Mouse (Mus musculus) olfactory bulb, adult 2 months (tissue): ENCODE data around the gene Rgs12. TPM values are rescaled to one million over a fixed set of nuclear protein-coding genes. Genes with fewer than 3 reads are reported as not detected.

ENCODE experiments used
- H3K27ac ChIP-seq: fragments of 200-500 bp; 2 replicates; pipeline ENCODE4 v1.5.1; 2012; ENCODE audit warnings: low read depth, low read length; ENCODE audit not compliant: insufficient read depth
- H3K4me1 ChIP-seq: fragments of 200-500 bp; 2 replicates; pipeline ENCODE4 v1.6.1; 2012; ENCODE audit warnings: low read length; ENCODE audit not compliant: control insufficient read depth, insufficient read depth
- H3K4me3 ChIP-seq: fragments of 200-500 bp; 2 replicates; pipeline ENCODE4 v1.5.1; 2012; ENCODE audit warnings: mild to moderate bottlenecking, low read depth, low read length, moderate library complexity; ENCODE audit not compliant: insufficient read depth
- CTCF ChIP-seq: fragments of 200-500 bp; IDR thresholded peaks from 2 replicates; pipeline ENCODE4 v1.5.1; 2012; ENCODE audit warnings: low read depth, mild to moderate bottlenecking, low read length, moderate library complexity; ENCODE audit not compliant: insufficient read depth
- POLR2A ChIP-seq: fragments of 200-500 bp; IDR thresholded peaks from 2 replicates; pipeline ENCODE4 v1.6.1; 2012; ENCODE audit warnings: mild to moderate bottlenecking, low read depth, low read length, moderate library complexity; ENCODE audit not compliant: insufficient read depth
- WGBS: fragments of 180-500 bp; shearing (Covaris S2); methylation state at CpG from one replicate; pipeline ENCODE4 v1.1.7; 2018; 5-methylcytosine and 5-hydroxymethylcytosine counted together
- polyA plus RNA-seq: library from polyadenylated mRNA; stranded (reverse); fragments of >200 nt; gene quantifications from 2 replicates; pipeline ENCODE4 v1.2.4, GENCODE M21; 2012; ENCODE audit warnings: low replicate concordance; ENCODE audit not compliant: missing spikeins, insufficient read depth, insufficient read length

Rgs12 gene
- polyA plus RNA-seq, 1 experiment: not detected

- 99% methylated on average over 3 of the region's 3 CpGs for WGBS
- no peak for TF ChIP-seq CTCF
- no peak for TF ChIP-seq POLR2A
- peaks cover 23% of the 10 kb centered on the region for H3K4me1 ChIP-seq
- H3K4me3 ChIP-seq: no peak overlapping the region
- no peak overlapping the region for H3K27ac ChIP-seq
Measured at GRCm38 (mm10) chr5:35054628-35055027, 105.4 kb downstream of the Rgs12 start.

GRCm38 (mm10) chr5:35055076-35055475 lies 105.8 kb downstream of the Rgs12 start:
- Histone ChIP-seq H3K4me3 (no peak overlapping the region), H3K27ac (no peak overlapping the region), H3K4me1 (peaks cover 23% of the 10 kb centered on the region)
- no peak for TF ChIP-seq POLR2A
- TF ChIP-seq CTCF: no peak
- whole genome bisulfite sequencing: 55% methylated on average over 12 of the region's 12 CpGs

- TF ChIP-seq CTCF: no peak
- no peak for TF ChIP-seq POLR2A
- WGBS: 2% methylated on average over 69 of the region's 74 CpGs
- Histone ChIP-seq H3K27ac (no peak within 1 kb of the TSS), H3K4me3 (peak within 1 kb of the TSS; percentile 57), H3K4me1 (peaks cover 23% of the 10 kb centered on the region)
Measured at GRCm38 (mm10) chr5:35056604-35057432, 107.6 kb downstream of the Rgs12 start, which contains the start of gene Dok7. TSS of gene Dok7 (plus strand) at chr5:35056766.

GRCm38 (mm10) chr5:35057582-35057981 lies 108.3 kb downstream of the Rgs12 start:
- TF ChIP-seq POLR2A (no peak), CTCF (no peak)
- peak overlapping the region; percentile 57 for H3K4me3 ChIP-seq
- 15% methylated on average over 4 of the region's 4 CpGs for WGBS
- H3K4me1 ChIP-seq: peaks cover 23% of the 10 kb centered on the region
- H3K27ac ChIP-seq: no peak overlapping the region

GRCm38 (mm10) chr5:35058216-35058615 lies 109.0 kb downstream of the Rgs12 start:
- 45% methylated on average over 1 of the region's 1 CpGs for WGBS
- no peak overlapping the region for H3K4me3 ChIP-seq
- H3K4me1 ChIP-seq: peaks cover 23% of the 10 kb centered on the region
- no peak for TF ChIP-seq CTCF
- no peak for TF ChIP-seq POLR2A
- no peak overlapping the region for H3K27ac ChIP-seq

- Histone ChIP-seq H3K4me1 (peaks cover 23% of the 10 kb centered on the region), H3K27ac (no peak overlapping the region), H3K4me3 (no peak overlapping the region)
- 96% methylated on average over 3 of the region's 3 CpGs for whole genome bisulfite sequencing
- TF ChIP-seq CTCF (no peak), POLR2A (no peak)
Measured at GRCm38 (mm10) chr5:35060098-35060497, 110.9 kb downstream of the Rgs12 start.

- Histone ChIP-seq H3K4me3 (no peak overlapping the region), H3K4me1 (peaks cover 8% of the 10 kb centered on the region; the same call in 1 of the 2 replicates), H3K27ac (no peak overlapping the region)
- TF ChIP-seq CTCF (no peak), POLR2A (no peak)
- WGBS: 94% methylated on average over 2 of the region's 2 CpGs
Measured at GRCm38 (mm10) chr5:35069841-35070240, 120.6 kb downstream of the Rgs12 start.

GRCm38 (mm10) chr5:35070314-35070713 lies 121.1 kb downstream of the Rgs12 start:
- Histone ChIP-seq H3K4me3 (no peak overlapping the region), H3K4me1 (peaks cover 8% of the 10 kb centered on the region; the same call in 1 of the 2 replicates), H3K27ac (no peak overlapping the region)
- TF ChIP-seq CTCF (no peak), POLR2A (no peak)
- 92% methylated on average over 8 of the region's 8 CpGs for WGBS

- Histone ChIP-seq H3K27ac (no peak overlapping the region), H3K4me1 (peaks cover 8% of the 10 kb centered on the region; the same call in 1 of the 2 replicates), H3K4me3 (no peak overlapping the region)
- WGBS: 46% methylated on average over 7 of the region's 7 CpGs
- TF ChIP-seq POLR2A (no peak), CTCF (no peak)
Measured at GRCm38 (mm10) chr5:35070953-35071352, 121.7 kb downstream of the Rgs12 start.
